Mouse (Mus musculus): ENCODE measurements around the gene Zfp61. TPM values are rescaled to one million over a fixed set of nuclear protein-coding genes. Genes with fewer than 3 reads are reported as not detected.

The Zfp61 gene
- total RNA-seq, 4 experiments from 2014 or later = 3.0 to 5.1 (median 3.7) TPM

- DNase-seq (ENCODE audit: low spot score) = no peak
Observed at GRCm38 (mm10) chr7:24268176-24269155, 32.6 kb downstream of the Zfp61 start.

GRCm38 (mm10) chr7:24260000-24260312 is 41.1 kb downstream of the Zfp61 start:
- DNase-seq (ENCODE audit: low spot score) = no peak

GRCm38 (mm10) chr7:24259306-24259999 is 41.6 kb downstream of the Zfp61 start:
- DNase-seq (ENCODE audit: low spot score) = no peak

- peak; percentile 94 for DNase-seq (ENCODE audit: low spot score)
Observed at GRCm38 (mm10) chr7:24254633-24255474, 46.2 kb downstream of the Zfp61 start, which contains the start of gene Zfp108. Gene Zfp108, plus strand, starts transcription at chr7:24254794.

- DNase-seq (ENCODE audit: low spot score) = no peak
Observed at GRCm38 (mm10) chr7:24253779-24254615, 47.0 kb downstream of the Zfp61 start.

Small RNAs within 50 kb of the gene (microRNA-seq; reads per million reads assigned to microRNA genes)
- gene Gm27592 = not detected

Other genes with a start within 250 kb of the Zfp61 start
- gene Vmn1r183, start 248.0 kb downstream of the Zfp61 start, total RNA-seq (2022) = not detected
- 10 to 100 TPM; 12.7 to 16.9 (median 16.1) TPM for gene Zfp180, start 219.3 kb downstream of the Zfp61 start, total RNA-seq (2022)
- 1 to 10 TPM; 2.8 to 3.9 (median 3.2) TPM for gene Zfp112, start 188.9 kb downstream of the Zfp61 start, total RNA-seq (2022)
- gene Zfp235, start 167.1 kb downstream of the Zfp61 start, total RNA-seq (2022) = 1 to 10 TPM; 4.0 to 5.5 (median 4.5) TPM
- under 1 TPM in 2 of 4 experiments, not detected in 2; 0.11 to 0.13 TPM for gene Zfp114, start 126.2 kb downstream of the Zfp61 start, total RNA-seq (2022)
- gene Zfp111, start 89.8 kb downstream of the Zfp61 start, total RNA-seq (2022) = 1 to 10 TPM; 1.8 to 4.3 (median 3.4) TPM
- gene Zfp109, start 63.7 kb downstream of the Zfp61 start, total RNA-seq (2022) = 1 to 10 TPM; 1.7 to 2.0 (median 1.9) TPM
- 1 to 10 TPM; 1.4 to 1.8 (median 1.5) TPM for gene Zfp108, start 46.4 kb downstream of the Zfp61 start, total RNA-seq (2022)
- 1 to 10 TPM; 3.5 to 7.4 (median 4.0) TPM for gene Zfp93, start 30.8 kb downstream of the Zfp61 start, total RNA-seq (2022)
- 1 to 10 TPM; 1.1 to 2.8 (median 2.1) TPM for gene Zfp94, start 15.4 kb upstream of the Zfp61 start, total RNA-seq (2022)
- gene Tescl, start 32.7 kb upstream of the Zfp61 start, total RNA-seq (2022) = under 1 TPM in 1 of 4 experiments, not detected in 3; 0.50 TPM
- not detected for gene Lypd5, start 48.0 kb upstream of the Zfp61 start, total RNA-seq (2022)
- gene Kcnn4, start 69.0 kb upstream of the Zfp61 start, total RNA-seq (2022) = 1 to 10 TPM in 1 of 4 experiments, under 1 TPM in 3; 0.44 to 1.3 (median 0.69) TPM
- 1 to 10 TPM; 5.9 to 8.3 (median 8.0) TPM for gene Smg9, start 98.4 kb upstream of the Zfp61 start, total RNA-seq (2022)
- under 1 TPM in 1 of 4 experiments, not detected in 3; 0.32 TPM for gene Irgc1, start 151.1 kb upstream of the Zfp61 start, total RNA-seq (2022)
- 1 to 10 TPM; 1.7 to 9.2 (median 2.6) TPM for gene Plaur, start 161.3 kb upstream of the Zfp61 start, total RNA-seq (2022)
- 10 to 100 TPM; 16.6 to 22.0 (median 18.7) TPM for gene Cadm4, start 180.8 kb upstream of the Zfp61 start, total RNA-seq (2022)
- 10 to 100 TPM; 15.1 to 17.1 (median 15.6) TPM for gene Zfp428, start 205.8 kb upstream of the Zfp61 start, total RNA-seq (2022)
- not detected for gene AC161166.1, start 211.2 kb upstream of the Zfp61 start, total RNA-seq (2022)
- gene Irgq, start 229.5 kb upstream of the Zfp61 start, total RNA-seq (2022) = 10 to 100 TPM; 16.2 to 20.0 (median 18.2) TPM
- gene Pinlyp, start 244.9 kb upstream of the Zfp61 start, total RNA-seq (2022) = not detected
- gene Xrcc1, start 245.1 kb upstream of the Zfp61 start, total RNA-seq (2022) = 10 to 100 TPM; 19.7 to 30.8 (median 27.1) TPM

All from heart, adult 8-10 months (tissue).